Mouse (Mus musculus) spleen, postnatal 14 days (tissue): ENCODE measurements around the gene Dlec1.

ENCODE experiments used
- DNase-seq, 2 experiments: peaks; one replicate each; pipeline ENCODE4 v3.0.0; 2021 to 2022; ENCODE audit warnings: low spot score in 2 of 2

The Dlec1 gene

DNA sequence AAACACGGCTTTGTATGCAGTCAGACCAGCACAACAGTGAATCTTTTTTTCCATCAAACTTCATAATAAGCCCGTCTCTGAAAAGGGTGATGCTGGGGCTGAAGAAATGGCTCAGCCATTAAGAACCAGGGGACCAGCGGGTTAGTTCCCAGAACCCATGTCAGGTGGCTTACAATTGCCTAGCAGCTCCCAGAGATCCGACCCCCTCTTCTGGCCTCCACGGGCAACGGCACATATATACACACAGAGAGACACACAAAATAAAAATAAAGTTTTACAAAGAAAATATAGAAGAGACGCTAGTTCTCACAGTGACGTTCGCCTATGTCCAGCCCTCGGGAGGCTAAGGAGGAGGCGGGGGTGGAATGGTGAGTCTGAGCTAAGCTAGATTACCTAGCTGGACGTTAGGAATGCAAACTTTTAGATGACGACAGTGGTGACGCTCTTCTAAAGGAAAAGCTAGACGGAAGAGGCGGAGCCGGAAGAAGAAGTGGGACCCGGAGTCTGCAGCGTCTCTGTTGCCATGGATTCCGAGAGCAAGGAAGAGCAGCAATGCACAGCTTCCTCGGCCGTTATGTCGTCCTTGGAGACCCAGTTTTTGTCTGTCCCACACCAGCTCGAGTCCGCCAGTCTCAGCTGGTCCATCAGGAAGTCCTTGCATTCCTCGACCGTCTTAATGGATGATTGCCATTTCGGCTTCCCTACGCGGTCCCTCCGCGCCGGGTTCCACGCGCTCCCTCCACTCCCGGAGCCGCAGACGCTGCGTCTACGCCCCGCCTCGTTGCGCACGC lies at the start of gene Dlec1:
Gene Dlec1, plus strand, starts transcription at position 487 of the 791 bp plus-strand sequence.
- peak in 1 of 2 experiments; percentile 34 for DNase-seq

DNA sequence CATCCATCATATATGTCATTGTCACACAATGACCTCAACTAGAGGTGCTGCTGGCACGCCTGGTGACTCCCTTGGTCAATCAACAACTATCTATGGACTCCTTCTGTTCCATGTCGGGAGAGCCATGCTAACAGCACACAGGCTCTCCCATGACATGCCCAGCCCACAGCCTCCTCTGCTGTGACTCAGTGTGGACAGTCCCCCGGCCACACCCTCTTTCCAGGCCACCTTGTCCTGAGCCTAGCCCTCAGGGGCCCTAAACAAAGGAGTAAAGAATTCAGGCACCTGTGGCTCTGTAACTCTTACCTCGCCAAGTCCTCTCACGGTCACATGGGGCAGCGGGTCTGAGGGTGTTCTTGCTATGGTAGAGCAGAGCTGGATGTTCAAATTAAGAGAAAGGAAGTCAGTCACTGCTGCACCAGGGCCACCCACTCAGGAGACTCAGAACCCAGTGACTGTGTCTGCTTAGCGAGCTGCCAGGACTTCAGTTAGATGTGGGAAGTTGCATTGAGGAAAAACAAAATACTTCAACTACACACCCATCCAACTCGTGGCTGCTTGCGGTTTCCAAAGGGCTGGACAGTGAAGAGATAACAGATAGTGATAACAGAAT lies 48.2 kb upstream of the Dlec1 start:
- no peak for DNase-seq

DNA sequence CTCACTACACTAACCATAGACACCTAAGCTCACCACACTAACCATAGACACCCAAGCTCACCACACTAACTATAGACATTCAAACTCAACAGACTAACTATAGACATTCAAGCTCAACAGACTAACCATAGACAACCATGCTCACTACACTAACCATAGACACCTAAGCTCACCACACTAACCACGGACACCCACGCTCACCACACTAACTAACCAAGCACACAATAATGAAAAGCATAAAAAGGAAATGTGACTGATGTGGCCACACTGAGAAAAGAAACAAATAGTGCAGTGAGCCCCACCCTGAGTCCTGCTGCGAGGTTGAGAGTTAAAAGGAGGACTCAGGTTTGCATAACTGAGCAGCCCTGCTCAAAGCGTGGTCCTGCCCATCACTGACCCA lies 46.9 kb upstream of the Dlec1 start:
- no peak for DNase-seq

DNA sequence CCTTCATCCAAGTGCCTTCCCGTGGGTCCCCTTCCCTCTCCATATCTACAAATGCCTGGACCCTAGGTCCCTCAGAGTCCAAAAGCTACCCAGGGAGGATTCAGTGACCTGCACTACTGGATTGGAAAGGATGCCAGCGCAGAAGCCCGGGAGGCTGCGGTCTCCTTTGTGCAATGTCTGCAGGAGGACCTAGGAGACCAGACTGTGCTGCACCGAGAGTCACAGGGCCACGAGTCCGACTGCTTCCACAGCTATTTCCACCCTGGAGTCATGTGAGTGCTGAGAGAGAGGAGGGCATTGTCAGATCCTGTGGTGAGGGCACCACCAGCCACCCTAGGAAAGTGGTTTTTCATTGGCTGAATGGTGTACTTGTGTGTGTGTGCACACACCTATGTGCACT lies 44.0 kb upstream of the Dlec1 start:
- no peak for DNase-seq

DNA sequence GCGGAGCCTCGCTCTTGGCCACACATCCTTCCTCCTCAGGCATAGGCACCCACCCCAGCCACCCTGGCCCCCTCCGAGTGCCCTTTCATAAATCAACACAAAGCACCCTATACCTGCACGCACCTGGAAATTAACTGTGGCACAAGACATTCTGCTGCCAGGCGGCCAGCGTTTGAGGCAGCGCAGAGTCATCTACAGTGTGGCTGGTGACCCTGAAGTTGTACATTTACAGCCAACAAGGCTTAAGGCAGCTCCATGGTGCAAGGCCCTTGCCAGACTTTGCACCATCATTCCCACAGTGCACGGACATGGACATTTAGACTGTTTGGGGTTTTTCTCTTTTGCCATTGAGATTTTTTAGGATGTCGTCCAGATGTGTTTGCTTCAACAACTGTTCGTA lies 41.6 kb upstream of the Dlec1 start:
- DNase-seq: no peak

DNA sequence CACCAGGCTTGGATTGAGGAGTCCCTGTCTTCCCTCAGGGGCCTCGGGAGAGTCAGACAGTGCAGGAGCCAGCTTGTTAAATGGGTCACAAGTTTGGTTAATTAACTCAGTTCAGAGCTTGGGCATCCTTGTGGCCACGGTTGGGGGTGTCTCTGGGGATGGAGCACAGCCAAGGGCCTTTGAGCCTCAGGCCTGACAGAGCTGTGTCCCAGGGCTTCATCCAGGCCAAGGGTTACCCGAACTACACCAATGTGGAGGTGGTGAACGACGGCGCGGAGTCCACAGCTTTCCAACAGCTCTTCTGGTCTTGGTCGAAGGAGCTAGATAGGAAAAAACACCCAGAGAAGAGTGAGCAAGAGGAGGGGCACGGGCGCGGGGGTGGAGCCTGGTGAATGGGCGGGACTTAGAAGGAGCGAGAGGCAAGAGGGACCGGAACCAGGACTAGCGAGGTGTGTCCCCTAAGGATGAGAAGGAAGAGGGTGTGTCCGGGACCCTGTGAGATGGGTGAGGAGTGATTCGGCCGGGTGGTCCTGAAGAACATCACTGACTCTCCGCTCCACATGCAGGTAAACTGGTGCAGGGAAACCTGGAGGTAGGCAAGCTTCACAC lies 39.1 kb upstream of the Dlec1 start:
- no peak for DNase-seq

DNA sequence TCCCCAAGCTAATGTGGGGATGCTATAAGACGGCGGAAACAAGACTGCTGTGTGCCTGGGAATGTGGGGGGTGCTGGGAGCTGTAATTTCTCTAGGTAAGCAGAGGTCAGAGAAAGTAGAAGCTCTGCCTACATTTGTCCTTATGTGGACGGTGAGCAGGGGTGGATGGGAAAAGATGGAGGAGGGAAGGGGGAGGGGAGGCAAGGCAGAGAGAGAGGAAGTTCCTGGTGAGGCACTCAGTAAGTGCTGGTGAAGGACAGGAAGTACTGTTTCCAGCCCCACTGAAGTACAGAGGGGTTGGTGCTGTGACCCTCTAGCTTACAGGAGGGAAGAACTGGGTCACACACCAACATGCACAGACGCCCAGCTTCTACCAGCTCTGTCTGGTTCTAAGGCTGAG lies 38.0 kb upstream of the Dlec1 start:
- DNase-seq: no peak

DNA sequence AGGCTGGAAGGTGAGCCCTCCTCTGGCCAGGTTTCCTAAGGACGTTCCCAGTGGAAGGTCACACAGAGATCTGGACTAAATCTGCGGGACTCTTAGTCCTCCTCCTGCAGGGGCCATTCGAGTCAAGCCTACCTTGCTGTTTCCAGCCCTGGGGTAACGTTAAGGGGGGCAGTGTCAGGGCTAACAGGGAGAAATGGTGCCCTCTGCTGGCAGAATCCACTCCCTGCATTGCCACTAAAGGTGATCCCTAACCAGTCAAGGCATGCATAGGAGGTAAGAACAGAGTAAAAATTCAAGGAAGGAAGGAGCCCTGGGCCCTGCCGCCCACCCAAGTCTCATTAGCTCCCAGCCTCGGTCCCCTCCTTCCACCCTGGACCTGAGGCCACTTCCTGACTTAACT lies 34.7 kb upstream of the Dlec1 start:
- DNase-seq: peak in 1 of 2 experiments; percentile 52

DNA sequence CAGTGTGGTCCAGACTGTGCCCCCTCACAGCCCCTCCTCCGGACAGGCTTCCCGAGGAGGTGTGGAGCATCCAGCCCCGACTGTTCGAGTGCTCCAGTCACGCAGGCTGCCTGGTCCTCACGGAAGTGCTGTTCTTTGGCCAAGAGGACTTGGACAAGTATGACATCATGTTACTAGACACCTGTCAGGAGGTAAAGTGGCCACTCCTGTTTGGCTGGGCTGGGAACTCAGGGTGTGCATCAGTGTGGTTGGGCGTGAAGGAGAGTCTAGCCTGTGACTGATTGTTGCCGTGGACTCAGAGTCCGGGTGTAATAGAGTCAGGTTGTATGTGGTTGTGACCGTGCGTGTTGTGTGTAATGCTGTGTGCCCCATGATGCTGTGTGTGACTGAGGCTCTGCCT lies 34.0 kb upstream of the Dlec1 start:
- DNase-seq: no peak

DNA sequence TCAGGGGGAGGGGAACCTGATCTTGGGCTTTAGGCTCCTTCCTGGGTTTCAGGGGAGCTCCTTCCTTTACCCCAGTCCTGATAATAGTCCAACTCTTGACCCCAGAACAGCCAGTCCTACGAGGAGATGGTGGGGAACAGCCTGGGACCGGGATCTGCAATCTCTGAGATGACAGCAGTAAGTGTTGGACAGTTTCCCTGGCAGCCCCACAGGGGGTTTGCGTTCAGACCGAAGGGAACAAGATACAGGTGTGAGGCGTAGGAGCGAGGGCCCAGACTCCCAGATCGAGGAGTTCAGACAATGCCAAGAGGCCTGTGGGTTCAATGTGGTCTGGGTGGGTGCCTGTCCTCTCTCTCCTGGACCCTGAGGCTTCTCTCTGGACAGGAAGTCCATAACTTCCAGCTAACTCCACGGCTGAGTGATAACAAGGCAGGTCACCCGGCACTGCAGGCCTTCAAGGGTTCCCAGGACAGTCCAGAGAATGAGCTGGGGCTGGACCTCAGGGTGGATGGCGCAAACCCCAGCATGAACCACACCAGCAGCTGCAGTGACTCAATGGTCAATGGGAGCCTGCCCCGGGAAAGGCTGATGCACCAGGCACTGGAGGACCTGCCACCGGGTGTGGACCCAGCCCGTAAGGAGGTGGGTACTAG lies 32.0 kb upstream of the Dlec1 start:
- no peak for DNase-seq

DNA sequence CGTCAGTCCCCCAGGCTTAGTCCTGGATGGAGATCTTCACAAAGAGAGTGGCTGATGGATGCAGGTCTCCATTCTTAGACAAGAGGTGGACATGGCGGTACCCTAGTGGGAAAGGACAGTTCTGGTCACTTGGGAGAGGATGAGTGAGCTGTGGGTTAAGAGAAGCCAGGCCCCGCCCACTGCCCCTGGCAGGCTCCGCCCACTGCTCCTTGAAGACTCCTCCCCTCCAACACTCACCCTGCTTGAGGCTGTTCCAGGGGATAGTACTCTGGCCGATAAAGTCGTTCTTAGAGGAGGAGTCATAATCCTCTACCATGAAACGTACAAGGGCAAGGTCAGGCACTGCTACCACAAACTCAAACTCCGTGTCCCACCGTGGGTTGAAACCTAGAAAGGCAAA lies 30.5 kb upstream of the Dlec1 start:
- no peak for DNase-seq

DNA sequence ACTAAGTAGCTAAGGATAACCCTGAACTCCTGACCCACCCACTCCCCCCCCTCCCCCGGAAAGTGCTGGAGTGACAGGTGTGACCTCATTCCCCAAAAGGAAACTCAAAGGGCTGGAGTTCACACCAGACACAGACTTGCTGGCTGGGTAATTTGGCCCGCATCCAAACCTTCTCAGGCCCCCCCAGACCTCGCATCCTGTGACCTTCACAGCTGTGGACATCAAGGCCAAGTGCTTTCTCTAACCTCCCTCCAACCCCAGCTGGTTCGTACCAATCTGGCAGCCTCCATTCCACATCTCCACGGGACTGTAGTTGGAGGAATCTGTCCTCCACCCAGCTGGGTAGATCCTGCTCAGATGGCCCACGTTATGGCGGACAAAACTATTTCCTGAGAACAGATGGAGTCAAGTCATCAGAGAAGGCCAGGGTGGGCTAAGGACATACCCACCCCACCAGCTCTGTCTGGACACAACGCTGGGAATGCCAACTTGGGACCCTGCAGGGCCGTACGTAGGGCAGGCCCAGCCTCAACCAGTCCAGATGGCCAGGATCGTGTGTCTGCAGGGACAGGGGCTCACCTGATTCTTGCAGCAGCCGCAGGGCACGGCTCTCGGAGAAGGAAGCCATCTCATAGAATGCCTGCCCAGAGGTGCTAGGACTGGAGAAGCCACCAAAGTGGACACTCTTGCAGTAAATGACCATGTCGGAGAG lies 28.9 kb upstream of the Dlec1 start:
- DNase-seq: no peak

DNA sequence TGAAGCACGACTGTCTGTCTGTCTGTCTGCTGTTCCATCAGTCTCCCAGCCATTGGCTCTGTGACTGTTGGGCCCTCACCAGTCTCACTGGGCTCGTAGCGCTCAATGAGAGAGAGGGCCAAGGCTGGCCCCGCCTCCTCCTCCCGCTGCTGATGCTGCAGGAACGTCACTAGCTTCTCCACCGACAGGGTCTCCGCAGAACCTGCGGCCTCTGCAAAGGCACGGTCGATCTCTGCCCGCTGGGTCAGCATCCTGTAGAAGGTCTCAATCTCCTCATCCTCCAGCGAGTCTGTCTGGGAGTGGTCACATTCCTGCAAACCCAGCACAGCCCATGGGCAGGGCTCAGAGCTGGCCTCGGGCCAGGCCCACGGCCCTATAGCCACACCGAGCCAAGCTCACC lies 26.6 kb upstream of the Dlec1 start:
- DNase-seq: no peak

DNA sequence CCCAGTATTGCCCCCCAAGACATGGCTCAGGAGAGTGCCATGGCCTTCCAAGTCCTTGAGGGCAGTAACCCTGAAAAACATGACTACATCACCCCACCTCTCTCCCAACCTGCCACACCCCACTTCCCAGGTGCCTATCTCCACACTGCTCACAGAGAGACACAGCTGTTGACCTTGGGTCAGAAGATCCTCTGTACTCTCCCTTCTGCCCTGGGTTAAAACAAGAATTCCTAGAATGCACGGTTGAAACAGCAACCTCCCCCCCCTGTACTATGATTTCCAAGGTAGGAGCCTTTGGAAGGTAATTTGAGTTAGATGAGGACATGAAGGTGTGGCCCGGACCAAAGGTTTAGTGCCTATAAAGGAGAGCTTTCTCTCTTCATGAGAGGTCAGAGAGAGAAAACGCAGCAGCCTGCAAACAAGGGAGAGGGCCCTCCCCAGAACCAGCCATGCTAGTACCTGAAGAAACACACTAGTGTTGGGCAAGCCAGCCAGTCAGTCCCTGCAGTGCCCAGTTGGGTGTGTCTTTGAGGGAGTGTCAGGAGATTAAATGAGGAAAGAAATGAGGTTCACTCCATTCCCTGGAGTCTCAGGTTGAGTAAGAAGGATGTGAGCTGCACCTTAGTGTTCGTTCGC lies 22.1 kb upstream of the Dlec1 start:
- DNase-seq: no peak

DNA sequence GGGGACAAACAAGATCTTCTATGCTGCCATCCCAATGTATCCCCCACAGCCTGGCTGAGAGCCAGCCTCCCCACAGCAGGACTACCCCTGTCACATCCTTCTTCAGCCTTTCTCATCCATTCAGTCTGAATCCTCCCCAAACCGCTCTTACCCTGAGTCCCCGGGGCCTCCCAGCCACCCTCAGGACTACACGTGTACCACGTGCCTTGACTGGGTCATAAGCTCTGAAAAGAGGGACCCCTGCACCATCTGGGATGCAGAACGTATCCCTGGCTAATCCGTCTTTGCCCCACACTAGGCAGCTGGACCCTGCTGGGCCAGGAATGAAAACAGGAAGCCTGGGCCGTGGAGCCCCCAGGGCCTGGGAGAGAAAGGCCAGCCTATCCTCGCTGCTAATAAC lies 20.2 kb upstream of the Dlec1 start:
- no peak for DNase-seq

DNA sequence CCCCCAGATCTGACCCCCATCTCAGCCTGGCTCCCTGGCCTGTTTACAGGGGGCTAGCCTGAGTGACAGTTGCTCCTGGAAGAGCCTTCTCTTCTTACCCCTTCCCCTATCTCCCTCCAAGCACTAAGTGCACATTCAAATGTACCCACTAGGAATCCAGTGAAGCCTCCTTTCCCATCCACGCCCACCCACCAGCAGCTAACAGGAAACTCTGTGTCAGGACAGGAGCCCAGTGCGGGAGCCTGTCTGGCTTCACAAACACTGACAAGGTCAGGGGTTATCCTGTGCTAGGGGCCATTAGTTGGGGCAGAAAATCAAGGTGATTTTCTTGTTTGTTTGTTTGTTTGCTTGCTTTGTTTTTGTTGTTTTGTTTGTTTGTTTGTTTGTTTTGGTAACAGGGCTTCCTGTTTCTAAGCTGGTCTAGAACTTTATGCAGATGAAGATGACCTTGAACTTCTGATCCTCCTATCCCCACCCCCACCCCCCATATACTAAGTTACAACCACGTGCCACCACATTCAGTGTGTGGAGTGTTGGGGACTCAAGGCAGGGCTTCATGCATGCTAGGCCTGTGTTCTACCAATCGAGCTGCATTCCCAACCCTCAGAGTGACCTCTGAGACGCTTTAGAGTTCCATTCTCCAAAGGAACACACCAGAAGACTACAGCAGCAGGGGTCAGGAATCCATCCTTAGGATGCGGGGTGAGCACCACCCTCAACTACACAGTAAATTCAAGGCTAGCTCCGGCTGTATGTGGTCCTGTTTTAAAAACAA lies 19.4 kb upstream of the Dlec1 start:
- no peak for DNase-seq

DNA sequence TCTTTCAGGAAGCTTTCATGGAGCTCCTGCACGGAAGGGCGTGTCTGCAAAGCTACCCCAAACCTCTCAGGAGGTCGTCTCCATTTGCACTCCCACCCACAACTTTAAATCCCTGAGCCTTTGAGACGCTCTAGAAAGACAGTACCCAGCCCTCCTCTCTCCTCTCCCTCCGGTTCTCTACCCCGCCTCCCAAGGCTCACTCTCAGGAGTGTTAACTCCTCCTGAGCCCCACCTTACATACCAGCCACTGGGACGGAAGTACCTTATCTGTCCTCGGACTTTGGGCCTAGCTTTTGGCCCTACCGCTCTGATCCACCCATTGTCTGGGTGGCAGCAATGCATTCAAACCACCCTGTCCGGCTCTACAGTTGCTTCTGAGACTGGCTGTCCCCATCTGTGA lies 18.3 kb upstream of the Dlec1 start:
- no peak for DNase-seq

DNA sequence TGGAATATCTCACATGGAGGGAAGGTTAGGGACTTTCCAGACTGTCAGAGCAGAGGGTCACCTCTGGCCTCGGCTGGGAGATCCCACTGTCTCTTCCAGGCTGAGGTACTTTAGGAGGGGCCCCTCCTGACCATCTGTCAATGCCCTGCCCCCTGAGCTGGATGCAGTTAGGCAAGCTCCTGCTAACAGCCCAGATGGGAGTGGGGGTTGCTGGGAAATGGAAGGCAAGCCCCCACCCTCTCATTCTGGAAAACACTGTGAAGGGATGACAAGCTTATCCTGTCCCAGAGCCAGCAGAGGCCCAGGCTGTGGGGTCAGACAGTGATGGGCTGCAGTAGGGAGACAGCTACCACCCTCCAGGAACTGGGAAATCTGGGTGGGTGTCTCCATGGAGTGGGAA lies 15.8 kb upstream of the Dlec1 start:
- DNase-seq: no peak

DNA sequence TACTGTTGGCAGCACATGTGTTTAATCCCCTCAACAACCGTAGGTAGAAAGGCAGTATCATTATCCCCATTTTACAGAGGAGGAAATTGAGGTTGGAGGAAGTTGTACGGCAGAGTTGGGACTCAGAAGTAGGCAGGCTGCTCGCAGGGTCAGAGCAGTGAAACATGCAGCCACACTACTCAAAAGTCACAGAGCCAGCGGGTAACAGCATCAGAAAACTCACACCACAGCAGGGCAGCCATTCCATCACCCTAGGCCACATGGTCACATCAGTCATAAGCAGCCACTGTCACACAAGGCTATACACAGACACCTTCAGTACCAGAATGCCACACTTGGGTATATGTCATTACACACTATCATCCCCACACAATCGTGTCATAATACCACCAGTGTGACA lies 15.0 kb upstream of the Dlec1 start:
- no peak for DNase-seq

DNA sequence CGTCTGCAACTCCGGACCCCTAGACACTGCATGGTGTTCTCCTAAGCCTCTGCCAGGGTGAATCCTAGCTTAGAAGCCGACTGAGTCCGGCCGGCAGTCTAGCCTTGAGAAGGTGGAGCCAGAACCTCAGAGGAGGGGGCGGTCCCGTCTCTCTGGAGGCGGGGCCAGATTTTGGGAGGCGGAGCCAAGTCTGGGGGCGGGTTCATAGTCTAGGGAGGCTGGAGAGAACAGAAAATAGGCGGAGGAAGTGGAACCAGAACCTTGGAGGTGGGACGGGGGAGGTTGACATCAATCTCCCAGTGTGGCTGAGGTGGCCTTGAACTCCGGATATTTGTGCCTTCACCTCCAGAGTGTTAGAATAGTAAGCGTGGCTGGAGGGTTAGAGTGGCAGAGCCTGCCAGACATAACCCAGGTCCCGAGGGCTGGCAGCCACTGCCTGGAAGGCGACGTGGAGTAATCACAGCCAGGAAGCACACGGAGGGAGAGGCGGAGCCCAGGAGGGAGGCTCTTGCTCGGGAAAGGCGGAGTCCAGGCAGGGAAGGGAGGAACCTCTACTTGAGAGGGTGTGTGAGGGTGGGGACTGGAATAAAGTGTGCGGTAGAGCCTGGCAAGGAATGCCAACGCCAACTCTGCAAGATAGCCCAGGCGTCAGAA lies 14.0 kb upstream of the Dlec1 start:
- peak; percentile 58 to 66 for DNase-seq
